Mouse (Mus musculus) thymus, postnatal 25 days (tissue): ENCODE results near the gene Dmac2.

Experiments used
- DNase-seq: peaks from one replicate; pipeline ENCODE4 v3.0.0; 2022

Dmac2 gene

DNA sequence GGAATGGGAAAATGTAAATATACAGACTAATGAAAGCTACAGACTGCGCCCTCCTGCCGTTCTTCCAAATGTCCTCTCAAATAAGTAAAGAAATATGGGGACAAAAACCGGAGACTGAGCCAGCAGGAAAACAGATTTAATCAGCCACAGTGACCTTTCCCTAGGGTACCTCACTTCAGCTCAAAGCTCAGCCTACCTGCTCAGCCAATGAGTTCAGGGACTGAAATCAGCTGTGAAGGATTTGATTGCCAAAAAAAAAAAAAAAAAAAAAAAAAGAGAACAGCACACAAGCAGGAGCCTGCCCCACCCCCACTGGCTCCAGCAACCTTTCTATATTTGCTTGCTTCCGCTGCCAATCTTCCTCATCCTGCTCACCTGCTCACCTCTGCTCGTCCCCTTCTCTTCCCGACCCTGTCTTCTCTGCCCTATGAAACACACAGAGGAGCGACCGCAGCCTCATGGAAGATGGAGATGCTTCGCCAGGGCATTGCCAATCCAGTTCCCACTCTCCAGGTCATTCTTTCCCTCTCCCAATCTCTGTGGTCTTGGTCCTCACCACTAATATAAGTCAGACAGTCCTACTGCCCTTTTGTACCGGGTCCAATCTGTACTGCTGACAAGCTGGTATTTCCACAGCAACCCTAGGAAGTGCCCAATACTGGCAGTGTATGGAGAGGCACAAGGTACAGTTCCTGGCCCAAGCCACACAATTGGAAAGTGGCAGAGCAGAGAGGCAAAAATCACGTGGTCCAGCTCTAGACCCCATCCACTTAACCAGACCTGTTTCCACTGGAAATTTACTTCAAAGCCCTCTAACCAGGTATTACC, 36.6 kb downstream of the Dmac2 start:
- DNase-seq = no peak

DNA sequence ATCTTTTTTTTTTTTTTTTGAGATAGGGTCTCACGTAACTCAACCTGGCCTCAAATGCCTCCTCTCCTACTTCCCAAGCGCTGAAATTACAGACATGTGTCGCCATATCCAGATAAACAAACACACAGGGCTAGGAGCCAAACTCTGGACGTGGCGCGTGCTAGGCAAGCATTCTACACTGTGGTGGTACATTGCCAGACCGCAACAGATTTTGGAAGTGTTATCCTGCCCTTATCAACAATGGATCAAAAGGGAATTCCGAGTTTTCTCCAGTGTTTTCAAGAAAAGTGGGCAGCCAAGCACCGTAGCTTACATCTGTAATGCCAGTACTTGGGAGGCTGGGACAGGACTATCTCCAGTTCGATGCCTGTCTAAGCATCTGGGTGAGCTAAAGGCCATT, 38.6 kb downstream of the Dmac2 start:
- DNase-seq = no peak

DNA sequence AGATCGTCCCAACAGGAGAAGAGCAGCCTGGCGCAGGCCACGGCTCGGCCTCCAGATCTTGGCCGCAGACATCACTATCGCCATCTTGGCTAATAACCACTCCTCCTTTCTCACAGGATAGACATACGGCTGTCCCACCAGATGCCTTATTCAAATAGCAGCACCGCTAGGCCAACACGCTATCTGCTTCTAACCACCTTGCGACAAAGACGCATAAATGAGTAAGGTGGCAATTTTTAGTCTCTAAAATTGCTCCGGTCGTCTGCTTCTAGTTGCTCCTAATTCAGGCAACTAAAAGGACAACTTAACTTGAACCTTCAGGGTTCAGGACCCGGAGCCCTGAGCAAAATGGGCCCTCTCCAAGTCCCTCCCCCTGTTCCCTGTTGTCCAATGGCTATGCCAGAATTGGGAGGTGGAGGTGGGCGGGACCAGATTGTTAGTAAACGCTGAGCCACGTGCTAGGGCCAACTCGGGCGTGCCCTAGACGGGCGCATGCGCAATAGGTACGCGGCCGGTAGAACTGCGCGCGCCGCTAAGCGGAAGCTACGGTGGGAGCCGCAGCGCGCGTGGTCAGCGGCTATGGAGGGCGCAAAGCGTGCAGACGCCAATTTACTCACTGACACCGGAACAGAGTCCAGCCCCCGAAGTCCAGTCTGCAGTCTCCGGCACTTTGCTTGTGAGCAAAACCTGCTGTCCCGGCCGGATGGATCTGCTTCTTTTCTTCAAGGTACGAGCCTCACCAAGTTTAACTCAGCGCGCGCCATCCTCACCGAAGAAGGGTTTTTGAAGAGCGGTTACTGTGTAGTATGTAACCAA, 39.7 kb downstream of the Dmac2 start, which contains the start of the genes Bckdha and Exosc5:
Gene Bckdha (minus strand): TSS at position 325 of the 816 bp plus-strand sequence.
Gene Exosc5 (plus strand): TSS at position 508 of the 816 bp plus-strand sequence.
- DNase-seq = peak; percentile 99

DNA sequence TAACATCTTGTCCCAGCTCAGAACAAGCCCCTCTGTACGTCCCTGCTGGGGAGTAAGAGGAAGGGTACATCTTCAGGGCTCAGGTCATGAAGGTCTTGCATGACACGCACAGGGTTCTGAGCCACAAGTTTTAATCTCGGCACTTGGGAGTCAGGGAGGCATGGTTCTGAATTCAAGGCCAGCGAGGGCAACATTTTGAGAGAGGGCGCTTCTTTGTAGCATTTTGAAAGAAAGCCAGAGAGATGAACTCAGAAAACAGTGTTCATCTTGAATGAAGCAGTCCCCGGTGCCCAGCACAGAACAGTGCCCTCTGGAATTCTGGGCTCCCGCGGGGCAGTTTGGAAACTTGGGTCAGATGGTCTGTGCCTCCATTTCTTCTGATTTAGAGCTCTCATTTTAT, 47.2 kb downstream of the Dmac2 start:
- no peak for DNase-seq

DNA sequence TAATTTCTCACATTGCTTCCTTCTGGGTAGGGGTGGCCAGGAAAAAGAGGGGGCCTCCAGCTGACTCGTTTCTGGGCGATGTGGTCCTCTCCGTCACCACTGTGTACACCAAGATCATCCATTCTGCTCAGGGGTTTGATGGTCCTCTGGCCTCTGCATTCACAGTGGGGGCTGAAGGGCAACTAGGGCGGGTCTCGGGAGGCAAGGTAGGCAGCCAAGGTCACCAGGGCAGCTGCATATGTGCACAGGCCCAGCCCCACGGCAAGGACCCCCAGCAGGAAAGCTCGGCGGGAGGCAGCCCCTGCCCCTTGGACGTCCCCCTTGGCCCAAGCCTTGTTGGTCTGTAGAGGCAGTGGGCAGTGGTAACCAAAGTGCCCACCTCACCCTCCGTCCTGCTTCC, 49.9 kb downstream of the Dmac2 start:
- DNase-seq = no peak

DNA sequence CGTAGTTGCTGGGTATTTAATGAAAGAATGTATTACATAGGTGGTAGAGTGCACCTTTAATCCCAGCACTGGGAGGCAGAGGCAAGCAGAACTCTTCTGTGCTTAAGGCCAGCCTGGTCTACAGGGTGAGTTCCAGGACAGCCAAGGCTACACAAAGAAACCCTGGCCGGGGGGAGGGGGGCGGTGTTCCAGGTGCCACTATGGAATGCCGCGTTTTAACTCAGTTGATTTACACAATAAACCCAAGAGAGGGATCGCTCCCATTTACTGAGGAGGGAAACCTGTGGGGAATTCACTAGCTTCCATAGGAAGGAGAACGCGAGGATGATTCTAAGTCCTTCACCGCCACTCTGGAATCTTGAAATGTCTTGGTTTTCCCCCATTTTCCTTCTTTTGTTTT, 50.4 kb downstream of the Dmac2 start:
- DNase-seq = no peak

DNA sequence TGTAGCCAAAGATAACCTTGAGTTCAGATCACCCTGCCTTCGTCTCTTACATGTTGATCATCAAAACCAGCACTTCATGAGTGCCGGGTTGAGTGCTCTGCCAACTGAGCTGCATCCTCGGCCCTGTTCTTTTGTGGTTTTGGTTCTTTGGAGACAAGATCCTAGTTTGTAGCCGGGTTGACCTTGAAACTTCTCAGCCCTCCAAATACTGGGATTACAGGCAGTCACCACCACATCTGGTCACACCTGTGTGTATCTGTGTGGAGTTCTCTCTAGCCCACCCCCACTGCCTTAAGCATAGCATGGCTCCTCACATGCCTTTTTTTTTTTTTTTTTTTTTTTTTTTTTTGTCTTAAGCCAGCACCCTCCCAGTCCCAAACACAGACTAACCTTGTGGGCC, 50.9 kb downstream of the Dmac2 start:
- DNase-seq = no peak

DNA sequence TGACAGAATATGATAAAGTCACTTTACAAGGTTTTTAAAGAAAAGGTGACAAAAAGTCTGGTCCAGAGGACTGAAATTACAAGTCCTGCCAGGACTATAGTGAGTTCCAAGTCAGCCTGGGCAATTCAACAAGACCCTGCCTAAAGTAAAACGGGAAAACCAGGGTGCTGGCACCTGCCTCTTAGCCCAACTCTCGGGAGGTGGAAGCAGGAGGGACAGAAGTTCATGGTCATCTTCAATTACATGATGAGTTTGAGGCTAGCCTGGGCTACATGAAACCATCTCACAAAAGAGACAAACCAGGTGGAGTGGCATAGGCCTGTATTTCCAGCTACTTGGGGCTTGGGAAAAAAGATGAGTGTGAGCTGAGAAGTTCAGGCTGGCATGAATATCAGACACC, 52.5 kb downstream of the Dmac2 start:
- DNase-seq = no peak

DNA sequence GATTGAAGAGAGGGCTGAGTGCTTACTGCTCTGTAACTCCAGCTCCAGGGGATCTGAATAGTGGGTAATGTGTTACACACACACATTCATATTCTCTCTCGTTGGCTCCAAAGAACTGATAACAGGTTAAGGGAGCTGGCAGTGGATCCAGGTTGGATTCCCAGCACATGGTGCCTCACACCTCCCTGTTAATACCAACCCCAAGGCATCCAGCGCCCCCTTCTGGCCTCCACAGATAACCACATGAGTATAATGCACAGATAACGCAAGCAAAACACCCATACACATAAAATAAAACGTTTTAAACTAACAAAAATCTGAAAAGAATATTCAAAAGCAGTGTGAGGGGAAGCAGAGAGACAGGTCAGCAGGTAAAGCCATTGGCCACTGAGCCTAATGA, 53.2 kb downstream of the Dmac2 start:
- DNase-seq = no peak

DNA sequence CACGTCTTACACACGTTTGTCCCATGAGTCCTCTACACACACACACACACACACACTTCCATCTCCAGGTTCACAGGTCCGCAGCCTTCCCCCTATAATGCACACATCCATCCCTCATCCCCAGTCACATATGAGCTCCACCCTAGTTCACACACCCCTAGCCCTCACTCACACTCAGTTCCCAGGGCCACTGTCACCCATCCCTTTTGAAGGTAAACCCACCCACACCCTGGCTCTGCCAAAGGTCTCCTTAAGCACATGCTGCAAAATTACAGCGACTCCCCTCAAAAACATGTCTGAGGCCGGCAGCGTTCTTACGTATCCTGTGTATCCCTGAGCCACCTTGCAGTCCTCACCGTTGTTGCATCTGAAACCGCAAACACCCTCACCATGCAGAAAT, 55.1 kb downstream of the Dmac2 start:
- DNase-seq = no peak

DNA sequence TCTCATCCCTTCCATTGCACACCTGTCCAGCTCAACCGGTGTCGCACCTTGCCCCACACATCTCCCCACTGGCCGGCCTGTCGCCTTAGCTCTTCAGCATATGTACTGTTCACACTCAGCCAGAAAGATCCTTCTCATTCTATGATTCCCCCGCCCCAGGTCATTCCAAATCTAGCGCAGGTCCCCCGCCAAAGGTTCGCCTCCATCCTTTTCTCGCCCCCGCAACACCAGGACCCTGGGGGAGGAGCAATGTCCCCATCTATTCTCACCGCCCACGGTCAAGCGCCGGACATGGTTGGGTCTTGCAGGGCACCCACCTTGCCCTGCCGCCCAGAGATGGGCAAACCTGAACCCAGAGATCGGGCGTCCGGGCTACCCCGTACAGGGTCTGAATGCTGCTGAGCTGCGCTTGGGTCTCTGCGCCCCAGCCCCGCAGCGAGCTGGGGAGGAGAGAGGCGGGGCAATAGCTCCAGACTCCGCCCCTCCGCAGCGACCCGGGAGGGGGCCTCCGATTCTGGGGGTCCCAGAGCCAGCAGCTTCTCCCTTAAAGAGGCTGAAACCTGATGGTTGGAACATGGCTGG, 55.6 kb downstream of the Dmac2 start, which contains the start of gene Tmem91:
Gene Tmem91 (minus strand): TSS at position 448 of the 582 bp plus-strand sequence.
- no peak for DNase-seq
